Mouse (Mus musculus): ENCODE results near the gene Epn1. TPM values are rescaled to one million over a fixed set of nuclear protein-coding genes. Genes with fewer than 3 reads are reported as not detected.

Gene Epn1
- polyA plus RNA-seq, 1 experiment, result 135 TPM

- TF ChIP-seq POLR2A (IDR thresholded peaks at IDR 0.05; ENCODE audit: borderline replicate concordance, control insufficient read depth, low read depth, low read length) (no peak), CTCF (IDR thresholded peaks at IDR 0.05; ENCODE audit: control insufficient read depth, insufficient read depth, low read length) (no peak)
- Histone ChIP-seq H3K4me1 (ENCODE audit: control insufficient read depth, insufficient read depth, low read length) (no peaks in the 10 kb centered on the region), H3K27ac (ENCODE audit: control insufficient read depth, insufficient read depth, low read depth, low read length, poor library complexity) (no peak overlapping the region), H3K4me3 (replicated peaks; ENCODE audit: control insufficient read depth, low read depth, low read length) (no peak overlapping the region)
- WGBS, result 16% methylated on average over 32 of the region's 32 CpGs
Measured at GRCm38 (mm10) chr7:5053456-5054179, 26.4 kb upstream of the Epn1 start.

- H3K27ac ChIP-seq (ENCODE audit: control insufficient read depth, insufficient read depth, low read depth, low read length, poor library complexity), result no peak overlapping the region
- WGBS, result 7% methylated on average over 55 of the region's 55 CpGs
- H3K4me1 ChIP-seq (ENCODE audit: control insufficient read depth, insufficient read depth, low read length), result no peaks in the 10 kb centered on the region
- TF ChIP-seq POLR2A (IDR thresholded peaks at IDR 0.05; ENCODE audit: borderline replicate concordance, control insufficient read depth, low read depth, low read length) (no peak), CTCF (IDR thresholded peaks at IDR 0.05; ENCODE audit: control insufficient read depth, insufficient read depth, low read length) (no peak)
- H3K4me3 ChIP-seq (replicated peaks; ENCODE audit: control insufficient read depth, low read depth, low read length), result no peak overlapping the region
Measured at GRCm38 (mm10) chr7:5056651-5057263, 23.3 kb upstream of the Epn1 start.

- Histone ChIP-seq H3K27ac (ENCODE audit: control insufficient read depth, insufficient read depth, low read depth, low read length, poor library complexity) (no peak overlapping the region), H3K4me3 (replicated peaks; ENCODE audit: control insufficient read depth, low read depth, low read length) (no peak overlapping the region), H3K4me1 (ENCODE audit: control insufficient read depth, insufficient read depth, low read length) (no peaks in the 10 kb centered on the region)
- WGBS, result 50% methylated on average over 8 of the region's 8 CpGs
- no peak for TF ChIP-seq CTCF (IDR thresholded peaks at IDR 0.05; ENCODE audit: control insufficient read depth, insufficient read depth, low read length)
- TF ChIP-seq POLR2A (IDR thresholded peaks at IDR 0.05; ENCODE audit: borderline replicate concordance, control insufficient read depth, low read depth, low read length), result no peak
Measured at GRCm38 (mm10) chr7:5057381-5057780, 22.7 kb upstream of the Epn1 start.

GRCm38 (mm10) chr7:5057804-5058203 lies 22.2 kb upstream of the Epn1 start:
- 29% methylated on average over 11 of the region's 11 CpGs for WGBS
- Histone ChIP-seq H3K4me3 (replicated peaks; ENCODE audit: control insufficient read depth, low read depth, low read length) (no peak overlapping the region), H3K4me1 (ENCODE audit: control insufficient read depth, insufficient read depth, low read length) (no peaks in the 10 kb centered on the region), H3K27ac (ENCODE audit: control insufficient read depth, insufficient read depth, low read depth, low read length, poor library complexity) (no peak overlapping the region)
- peak; percentile 47; the same call in 1 of the 2 replicates for TF ChIP-seq CTCF (IDR thresholded peaks at IDR 0.05; ENCODE audit: control insufficient read depth, insufficient read depth, low read length)
- no peak for TF ChIP-seq POLR2A (IDR thresholded peaks at IDR 0.05; ENCODE audit: borderline replicate concordance, control insufficient read depth, low read depth, low read length)

- Histone ChIP-seq H3K4me3 (replicated peaks; ENCODE audit: control insufficient read depth, low read depth, low read length) (no peak overlapping the region), H3K4me1 (ENCODE audit: control insufficient read depth, insufficient read depth, low read length) (no peaks in the 10 kb centered on the region), H3K27ac (ENCODE audit: control insufficient read depth, insufficient read depth, low read depth, low read length, poor library complexity) (no peak overlapping the region)
- 86% methylated on average over 1 of the region's 1 CpGs for WGBS
- no peak for TF ChIP-seq POLR2A (IDR thresholded peaks at IDR 0.05; ENCODE audit: borderline replicate concordance, control insufficient read depth, low read depth, low read length)
- TF ChIP-seq CTCF (IDR thresholded peaks at IDR 0.05; ENCODE audit: control insufficient read depth, insufficient read depth, low read length), result no peak
Measured at GRCm38 (mm10) chr7:5058631-5059030, 21.4 kb upstream of the Epn1 start.

- 82% methylated on average over 12 of the region's 12 CpGs for WGBS
- TF ChIP-seq POLR2A (IDR thresholded peaks at IDR 0.05; ENCODE audit: borderline replicate concordance, control insufficient read depth, low read depth, low read length), result no peak
- no peak for TF ChIP-seq CTCF (IDR thresholded peaks at IDR 0.05; ENCODE audit: control insufficient read depth, insufficient read depth, low read length)
- no peak overlapping the region for H3K4me3 ChIP-seq (replicated peaks; ENCODE audit: control insufficient read depth, low read depth, low read length)
- no peaks in the 10 kb centered on the region; the same call in 1 of the 2 replicates for H3K4me1 ChIP-seq (ENCODE audit: control insufficient read depth, insufficient read depth, low read length)
- H3K27ac ChIP-seq (ENCODE audit: control insufficient read depth, insufficient read depth, low read depth, low read length, poor library complexity), result no peak overlapping the region
Measured at GRCm38 (mm10) chr7:5059421-5059820, 20.6 kb upstream of the Epn1 start.

GRCm38 (mm10) chr7:5060239-5060731 lies 19.8 kb upstream of the Epn1 start:
- peak; percentile 91 for TF ChIP-seq CTCF (IDR thresholded peaks at IDR 0.05; ENCODE audit: control insufficient read depth, insufficient read depth, low read length)
- no peak for TF ChIP-seq POLR2A (IDR thresholded peaks at IDR 0.05; ENCODE audit: borderline replicate concordance, control insufficient read depth, low read depth, low read length)
- Histone ChIP-seq H3K27ac (ENCODE audit: control insufficient read depth, insufficient read depth, low read depth, low read length, poor library complexity) (0 out of 2 replicates have a peak overlapping the region, but pooled peaks have one; percentile 8), H3K4me1 (ENCODE audit: control insufficient read depth, insufficient read depth, low read length) (no peaks in the 10 kb centered on the region; the same call in 1 of the 2 replicates), H3K4me3 (replicated peaks; ENCODE audit: control insufficient read depth, low read depth, low read length) (peak overlapping the region; percentile 54)
- WGBS, result 2% methylated on average over 27 of the region's 27 CpGs
